Mouse (Mus musculus) lung, adult 2 months (tissue): ENCODE measurements around the gene Cd59a. TPM values are rescaled to one million over a fixed set of nuclear protein-coding genes. Genes with fewer than 3 reads are reported as not detected.
"Not testable (repeated sequence)": the region's sequence is repeated elsewhere in the genome, so short reads cannot be mapped to it uniquely, and the experiment has no call there.

Experiments used
- DNase-seq: peaks from one replicate; pipeline ENCODE4 v3.0.0; 2022
- H3K4me1 ChIP-seq: fragments of 200-500 bp; 2 replicates; pipeline ENCODE4 v1.6.1; 2011; ENCODE audit warnings: low read length; ENCODE audit not compliant: control insufficient read depth, insufficient read depth
- H3K4me3 ChIP-seq: fragments of 200-500 bp; replicated peaks from 2 replicates; pipeline ENCODE3; 2011; ENCODE audit warnings: low read depth, mild to moderate bottlenecking, control low read depth, low read length; ENCODE audit errors: extremely low read depth
- CTCF ChIP-seq: fragments of 200-500 bp; IDR thresholded peaks from 2 replicates; pipeline ENCODE4 v1.5.1; 2011; ENCODE audit warnings: mild to moderate bottlenecking, low read length, control low read depth; ENCODE audit not compliant: insufficient read depth
- POLR2A ChIP-seq: fragments of 200-500 bp; IDR thresholded peaks from 2 replicates; pipeline ENCODE4 v1.6.1; 2011; ENCODE audit warnings: low read depth, mild to moderate bottlenecking, control low read depth, low read length, borderline replicate concordance; ENCODE audit errors: extremely low read depth
- WGBS: fragments of 180-500 bp; shearing (Covaris S2); methylation state at CpG from one replicate; pipeline ENCODE4 v1.1.7; 2018; 5-methylcytosine and 5-hydroxymethylcytosine counted together
- polyA plus RNA-seq: library from polyadenylated mRNA; depleted of rRNA; stranded (reverse); fragments of >200 nt; gene quantifications from 2 replicates; pipeline ENCODE4 v1.2.3, GENCODE M21; 2012

Gene Cd59a
- polyA plus RNA-seq, 1 experiment: 17.6 TPM

DNA sequence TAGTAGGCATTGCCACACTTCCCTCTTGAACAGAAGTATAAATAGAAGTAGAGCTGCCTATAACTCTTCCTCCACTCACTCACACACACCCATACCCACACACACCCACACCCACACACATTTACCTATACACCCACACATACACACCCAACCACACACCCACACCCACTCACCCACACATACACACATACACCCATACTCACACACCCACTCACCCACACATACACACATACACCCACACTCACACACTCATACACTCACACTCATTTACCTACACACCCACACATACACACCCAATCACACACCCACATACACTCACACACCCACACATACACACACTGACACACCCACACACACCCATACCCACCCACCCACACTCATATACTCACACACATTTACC is 13.1 kb upstream of the Cd59a start:
- H3K4me3 ChIP-seq: no peak overlapping the region
- DNase-seq: no peak
- TF ChIP-seq CTCF (no peak), POLR2A (no peak)
- H3K4me1 ChIP-seq: no peaks in the 10 kb centered on the region

DNA sequence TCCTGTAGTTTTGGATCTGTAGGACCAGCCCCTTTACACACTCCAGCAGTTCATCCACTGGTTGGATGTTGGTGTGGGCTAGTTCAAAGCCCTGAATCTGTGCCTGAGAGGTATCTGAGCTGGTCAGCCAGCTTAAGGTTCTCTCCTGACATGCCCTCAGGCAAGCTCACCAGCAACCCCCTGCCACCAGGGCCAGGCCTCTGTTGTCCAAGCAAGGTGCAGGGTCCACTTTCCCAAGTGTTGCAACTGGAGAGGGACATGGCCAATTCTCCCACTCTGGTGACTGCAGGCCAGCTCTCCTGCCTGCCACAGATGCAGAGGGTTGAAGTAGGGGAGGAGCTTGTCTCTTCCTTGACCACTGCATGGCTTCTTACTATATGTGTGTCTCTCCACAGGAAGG is 11.6 kb upstream of the Cd59a start:
- H3K4me3 ChIP-seq: not testable (repeated sequence)

DNA sequence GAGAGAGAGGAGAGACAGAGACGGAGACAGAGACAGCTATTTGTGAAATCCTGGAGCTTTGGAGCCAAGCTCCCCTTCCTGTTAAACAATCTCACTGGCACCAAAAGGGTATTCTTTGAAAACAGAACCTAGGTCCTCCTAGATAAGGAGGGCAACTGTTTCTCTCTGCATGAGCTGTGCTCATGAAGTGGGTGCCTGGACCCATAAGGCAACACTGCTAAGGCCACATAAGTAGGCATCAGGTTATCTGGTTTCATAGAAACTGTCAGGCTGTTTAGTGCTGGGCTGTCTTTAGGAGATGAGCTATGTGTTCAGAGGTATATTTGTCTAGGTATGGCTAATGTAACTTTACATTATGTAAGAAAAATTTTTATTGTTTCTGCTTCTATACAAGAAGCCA is 8.0 kb upstream of the Cd59a start:
- 83% methylated on average over 1 of the region's 1 CpGs for WGBS
- H3K4me1 ChIP-seq, DNase-seq, H3K4me3 ChIP-seq: not testable (repeated sequence)

More for the DNA sequence above, 11.6 kb upstream of the Cd59a start:
- DNase-seq, H3K4me1 ChIP-seq: not testable (repeated sequence)

DNA sequence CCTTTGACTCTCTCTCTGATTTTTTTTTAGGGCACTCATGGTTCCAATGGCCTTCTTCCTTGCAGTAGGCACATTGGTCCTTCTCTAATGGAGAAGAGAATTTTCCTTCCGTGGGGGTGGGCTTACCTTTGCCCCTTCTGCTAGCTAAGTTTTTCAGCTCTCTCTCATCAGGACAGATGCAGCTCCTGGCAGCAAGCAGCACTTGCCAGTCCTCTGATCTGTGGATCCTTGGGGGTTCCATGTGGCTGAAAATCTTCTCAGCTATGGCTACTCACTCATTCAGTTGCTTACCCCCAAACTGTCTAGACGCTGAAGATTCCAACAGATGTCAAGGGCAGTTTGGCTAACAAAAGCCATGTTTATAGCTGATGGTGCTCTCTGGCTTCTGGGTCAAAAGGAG is 2.3 kb upstream of the Cd59a start:
- TF ChIP-seq POLR2A (no peak), CTCF (no peak)
- DNase-seq: no peak
- Histone ChIP-seq H3K4me3 (no peak overlapping the region), H3K4me1 (no peaks in the 10 kb centered on the region)
- WGBS: 76% methylated on average over 2 of the region's 2 CpGs

DNA sequence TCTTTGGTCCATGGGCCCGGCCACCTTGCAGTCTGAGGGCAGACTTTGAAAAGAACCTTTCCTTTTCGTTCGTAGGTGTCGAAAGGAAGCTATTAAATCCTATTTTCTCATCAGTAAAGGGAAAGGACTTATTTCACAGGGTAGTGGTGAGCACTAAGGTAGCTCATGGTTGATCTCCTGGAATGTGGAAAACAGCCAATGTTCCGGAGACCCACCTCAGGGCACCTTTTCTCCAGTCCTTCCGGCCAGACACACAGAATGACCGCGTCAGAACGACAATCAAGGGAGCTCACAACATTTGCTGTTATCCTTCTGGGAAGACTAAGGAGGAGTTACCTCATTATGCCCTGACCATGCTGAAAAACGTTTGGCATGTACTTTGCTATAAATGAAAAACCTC is 655 bp downstream of the Cd59a start:
- 44% methylated on average over 10 of the region's 10 CpGs for WGBS
- Histone ChIP-seq H3K4me1 (no peaks in the 10 kb centered on the region), H3K4me3 (peak overlapping the region; percentile 61)
- no peak for DNase-seq
- no peak for TF ChIP-seq POLR2A
- no peak for TF ChIP-seq CTCF

DNA sequence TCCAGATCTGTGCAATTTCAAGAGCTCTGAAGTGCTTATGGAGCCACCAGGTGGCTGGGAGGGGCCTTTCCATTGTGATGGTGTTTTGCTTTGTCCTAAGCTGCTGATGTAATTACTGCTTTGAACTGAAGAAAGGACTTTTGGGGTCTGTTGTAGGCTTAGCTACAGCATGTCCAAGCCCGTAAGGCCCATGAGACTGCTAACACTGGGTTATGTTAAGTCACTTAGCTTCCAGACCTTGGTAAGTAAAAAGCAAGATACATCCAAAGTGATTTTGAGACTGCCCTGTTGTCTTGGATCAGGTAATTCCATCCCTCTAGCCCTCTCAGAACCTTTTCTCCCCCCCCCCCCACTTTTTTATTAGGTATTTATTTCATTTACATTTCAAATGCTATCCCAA is 1.2 kb downstream of the Cd59a start:
- not testable (repeated sequence) for DNase-seq, H3K4me3 ChIP-seq, H3K4me1 ChIP-seq
- 91% methylated on average over 1 of the region's 1 CpGs for WGBS

DNA sequence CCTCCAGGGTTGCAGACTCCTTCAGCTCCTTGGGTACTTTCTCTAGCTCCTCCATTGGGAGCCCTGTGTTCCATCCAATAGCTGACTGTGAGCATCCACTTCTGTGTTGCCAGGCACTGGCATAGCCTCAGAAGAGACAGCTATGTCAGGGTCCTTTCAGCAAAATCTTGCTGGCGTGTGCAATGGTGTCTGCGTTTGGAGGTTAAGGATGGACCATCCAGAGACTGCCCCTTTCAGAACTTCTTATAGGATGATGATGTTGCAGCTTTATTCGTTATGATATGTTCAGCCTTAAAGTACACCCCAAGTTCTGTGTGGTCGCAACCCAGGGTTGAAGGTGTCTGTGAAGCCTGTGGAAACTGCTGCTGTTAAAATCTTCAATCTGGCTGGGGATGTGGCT is 1.8 kb downstream of the Cd59a start:
- DNase-seq, H3K4me3 ChIP-seq, H3K4me1 ChIP-seq: not testable (repeated sequence)
- 93% methylated on average over 4 of the region's 4 CpGs for WGBS

DNA sequence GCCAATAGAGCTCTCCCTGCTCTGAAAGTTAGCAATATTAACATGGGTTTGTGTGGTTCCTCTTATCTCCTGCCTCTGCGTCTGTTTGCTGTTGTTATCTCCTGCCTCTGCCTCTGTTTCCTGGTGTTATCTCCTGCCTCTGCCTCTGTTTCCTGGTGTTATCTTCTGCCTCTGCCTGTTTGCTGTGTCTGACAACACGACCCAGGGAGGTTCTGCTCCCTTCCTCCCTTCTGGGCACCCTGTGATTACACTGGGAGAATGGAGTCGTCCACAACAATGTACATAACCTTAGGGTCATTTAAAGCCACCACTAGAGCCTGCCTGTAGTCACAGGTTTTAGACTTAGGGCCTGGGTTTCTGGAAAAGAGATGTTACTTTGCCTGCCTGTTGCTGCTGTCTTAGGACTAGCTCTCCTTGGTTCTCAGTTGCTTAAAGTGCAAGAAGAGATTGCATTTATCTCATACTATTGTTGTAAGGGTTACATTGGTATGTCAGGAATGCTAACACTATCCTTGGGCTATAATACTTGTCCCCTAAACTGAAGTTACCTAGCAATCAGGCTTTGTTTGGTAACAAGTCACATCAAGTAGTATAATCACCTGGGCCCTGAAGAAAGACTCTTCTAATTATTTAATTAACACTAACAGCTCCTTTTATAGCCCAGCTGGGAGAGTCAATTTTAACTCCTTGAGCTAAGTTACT is 3.1 kb downstream of the Cd59a start:
- no peak for TF ChIP-seq POLR2A
- no peak for TF ChIP-seq CTCF
- H3K4me3 ChIP-seq: no peak overlapping the region
- DNase-seq: no peak
- H3K4me1 ChIP-seq: no peaks in the 10 kb centered on the region
- WGBS: 16% methylated on average over 3 of the region's 3 CpGs

DNA sequence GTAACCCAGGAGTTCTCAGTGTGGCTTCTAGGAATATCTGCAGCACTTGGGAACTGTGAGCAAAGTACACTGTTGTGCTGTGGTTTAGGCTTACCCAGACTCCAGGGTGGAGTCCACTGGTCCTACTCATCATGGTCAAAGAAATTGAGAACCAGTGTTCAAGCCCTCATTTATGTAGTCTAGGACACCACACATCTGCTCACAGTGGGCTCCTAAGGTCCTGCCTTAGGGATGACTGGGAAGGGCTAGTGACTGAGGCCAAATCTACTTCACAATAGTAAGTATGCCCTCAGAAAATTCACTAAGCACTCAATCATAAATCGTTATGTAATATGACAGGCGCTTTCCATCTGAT is 3.6 kb downstream of the Cd59a start:
- Histone ChIP-seq H3K4me3 (no peak overlapping the region), H3K4me1 (no peaks in the 10 kb centered on the region)
- TF ChIP-seq POLR2A (no peak), CTCF (no peak)
- 85% methylated on average over 2 of the region's 2 CpGs for WGBS
- no peak for DNase-seq

DNA sequence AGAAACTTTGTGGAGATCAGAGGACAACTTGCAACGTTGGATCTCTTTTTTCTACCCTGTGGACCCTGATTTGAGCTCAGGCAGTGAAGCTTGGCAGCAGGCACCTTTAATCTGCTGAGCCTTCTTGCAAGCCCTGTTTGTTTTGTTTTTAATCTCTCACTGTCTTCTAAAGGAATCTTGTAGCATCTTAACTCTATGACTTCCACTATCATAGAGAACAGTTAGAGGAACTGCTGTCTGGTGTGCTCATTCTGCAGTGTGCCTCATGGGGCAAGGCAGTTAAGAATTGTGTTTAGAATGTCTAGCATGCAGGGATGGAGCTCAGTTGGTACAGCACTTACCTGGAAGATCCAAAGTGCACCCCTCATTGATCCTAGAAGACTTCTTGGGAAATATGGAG is 4.3 kb downstream of the Cd59a start:
- Histone ChIP-seq H3K4me1 (no peaks in the 10 kb centered on the region), H3K4me3 (no peak overlapping the region)
- TF ChIP-seq CTCF: no peak
- no peak for TF ChIP-seq POLR2A
- DNase-seq: no peak
- WGBS: 77% methylated on average over 1 of the region's 1 CpGs

DNA sequence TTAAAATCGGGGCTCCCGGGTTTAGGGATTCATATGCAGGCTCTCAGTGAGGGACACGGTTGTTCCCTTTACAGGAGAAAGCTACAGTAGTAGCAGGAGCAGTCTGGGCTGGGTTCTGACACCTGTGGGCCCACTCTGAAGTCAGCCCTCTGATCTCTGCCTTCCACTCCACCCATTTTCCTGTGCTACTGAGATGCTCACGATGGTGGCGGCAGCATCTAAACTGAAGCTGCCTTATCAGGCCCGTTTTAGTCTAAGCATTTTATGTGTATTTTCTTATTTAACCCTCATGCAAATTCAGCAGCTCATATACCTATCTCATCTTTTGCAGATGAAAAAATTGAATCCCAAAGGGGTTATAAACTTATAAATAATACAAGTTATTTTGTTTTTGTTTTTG is 9.2 kb downstream of the Cd59a start:
- no peak for DNase-seq
- TF ChIP-seq POLR2A (no peak), CTCF (no peak)
- 87% methylated on average over 6 of the region's 6 CpGs for WGBS
- H3K4me1 ChIP-seq: no peaks in the 10 kb centered on the region
- H3K4me3 ChIP-seq: no peak overlapping the region

DNA sequence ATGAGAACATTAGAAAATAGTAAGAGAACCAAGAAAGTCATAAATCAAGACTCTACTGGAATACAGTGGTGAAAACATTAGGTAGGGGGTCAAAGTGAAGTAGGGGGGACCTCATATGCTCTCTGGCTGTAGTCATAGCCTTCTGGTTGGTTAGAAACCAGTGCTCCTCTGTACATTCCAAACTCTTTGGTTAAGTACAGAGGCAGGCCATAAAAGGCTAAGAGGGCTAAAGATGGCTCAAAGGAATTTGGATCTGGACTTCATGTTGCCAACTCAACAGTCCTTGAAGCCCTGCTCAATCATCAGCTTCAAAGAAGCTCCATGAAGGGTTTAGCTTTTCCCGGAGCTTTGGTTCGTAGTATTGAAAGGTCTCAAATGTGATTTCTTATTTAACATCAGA is 13.4 kb downstream of the Cd59a start:
- 71% methylated on average over 2 of the region's 2 CpGs for WGBS
- not testable (repeated sequence) for H3K4me1 ChIP-seq, H3K4me3 ChIP-seq, DNase-seq
